Mouse (Mus musculus) mouse embryonic stem cell (cell line): Measurements from ENCODE around the gene Pnpo.

Experiments used
- in situ Hi-C, 2 experiments: fragments of 300-500 bp; cut with MboI; formaldehyde crosslinking; loops; 1 replicate in 1 of 2; 3 replicates in 1 of 2; pipeline ENCODE4 v1.14.3; 2019 to 2020; ENCODE audit warnings: low sequenced_read_pairs in 2 of 2, low pct_unique_long_range_greater_than_20kb in 1 of 2, mixed read lengths in 1 of 2; ENCODE audit not compliant: unreplicated experiment in 1 of 2

Pnpo gene

DNA sequence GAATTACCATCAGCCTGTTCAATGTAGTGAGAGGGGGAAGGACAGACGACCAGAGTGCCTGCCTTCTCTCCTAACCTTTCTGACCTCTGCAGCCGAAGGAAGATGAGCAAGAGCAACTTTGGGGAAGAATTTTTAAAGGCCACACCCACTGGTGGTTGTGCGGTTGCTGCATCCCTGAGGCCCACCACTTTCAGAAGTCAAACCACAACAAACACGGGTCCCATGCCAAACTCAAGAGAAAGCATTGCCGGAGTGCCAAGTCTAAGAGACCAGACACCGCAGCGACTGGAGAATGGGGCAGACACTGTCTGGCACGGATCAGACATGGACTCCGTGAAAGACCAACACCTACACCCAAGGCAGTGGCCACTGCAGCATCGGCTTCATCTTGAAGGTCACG, 18.9 kb downstream of the Pnpo start:
- in situ Hi-C loops: no loop called here

DNA sequence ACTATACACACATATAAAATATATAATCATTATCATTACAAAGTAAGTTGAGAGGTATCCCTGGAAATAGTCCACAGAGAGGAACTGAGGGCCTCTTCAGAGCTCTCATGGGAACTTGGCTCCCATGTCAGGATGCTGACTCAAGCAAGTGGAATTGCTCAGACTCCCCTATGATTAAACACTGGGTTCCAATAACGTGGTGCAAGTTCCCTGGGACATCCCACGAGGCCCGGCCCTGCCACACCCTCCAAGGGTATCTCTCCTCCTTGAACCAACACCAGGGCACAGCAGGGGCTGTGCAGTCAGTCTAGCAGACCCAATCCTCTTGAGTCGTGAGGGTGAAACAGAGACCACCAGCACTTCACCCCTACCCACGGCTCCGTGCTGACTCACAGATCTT, 24.8 kb downstream of the Pnpo start:
- in situ Hi-C loops: loop anchor here (5.0 kb wide), 1 partner anchor 43 kb away; no protein-coding TSS in a partner anchor

DNA sequence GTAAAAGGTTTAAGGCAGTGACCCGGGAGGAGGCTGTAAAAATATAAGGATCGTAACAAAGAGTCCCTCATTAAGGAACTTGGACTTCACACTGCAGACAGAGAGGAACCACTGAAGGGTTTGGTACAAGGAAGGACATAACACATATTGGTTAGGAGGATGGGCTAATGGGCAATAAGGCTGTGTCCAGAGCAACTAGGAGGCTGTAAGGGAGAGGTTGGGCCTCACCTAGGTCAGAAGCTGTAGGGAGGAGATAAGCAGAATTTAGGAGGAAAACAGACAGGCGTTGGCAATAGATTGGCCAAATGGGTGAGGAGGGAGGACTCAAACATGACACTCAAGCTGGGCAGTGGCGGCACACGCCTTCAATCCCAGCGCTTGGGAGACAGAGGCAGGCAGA, 26.4 kb downstream of the Pnpo start:
- in situ Hi-C loops: loop anchor here (5.0 kb wide), 1 partner anchor 45 kb away; no protein-coding TSS in a partner anchor

DNA sequence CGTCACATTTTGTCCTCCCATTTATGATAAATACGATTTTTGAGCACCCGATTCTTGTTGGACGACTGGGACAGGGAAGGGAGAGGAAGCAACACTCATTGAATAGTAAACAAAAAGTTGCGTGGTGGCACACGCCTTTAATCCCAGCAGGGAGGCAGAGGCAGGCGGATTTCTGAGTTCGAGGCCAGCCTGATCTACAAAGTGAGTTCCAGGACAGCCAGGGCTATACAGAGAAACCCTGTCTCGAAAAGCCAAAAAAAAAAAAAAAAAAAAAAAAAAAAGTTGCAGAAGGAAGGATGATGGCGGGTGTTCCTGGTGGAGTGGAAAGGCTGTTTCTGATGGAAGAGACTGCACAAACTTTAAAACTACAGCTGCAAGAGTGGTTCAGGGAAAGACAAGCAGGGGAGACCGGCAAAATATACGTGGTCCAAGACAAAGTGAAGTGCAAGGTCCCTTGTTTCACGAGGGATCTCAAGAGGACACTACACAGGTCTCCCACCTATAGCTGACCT, 26.8 kb downstream of the Pnpo start:
- in situ Hi-C loops: loop anchor here (5.0 kb wide), 1 partner anchor 45 kb away; no protein-coding TSS in a partner anchor

DNA sequence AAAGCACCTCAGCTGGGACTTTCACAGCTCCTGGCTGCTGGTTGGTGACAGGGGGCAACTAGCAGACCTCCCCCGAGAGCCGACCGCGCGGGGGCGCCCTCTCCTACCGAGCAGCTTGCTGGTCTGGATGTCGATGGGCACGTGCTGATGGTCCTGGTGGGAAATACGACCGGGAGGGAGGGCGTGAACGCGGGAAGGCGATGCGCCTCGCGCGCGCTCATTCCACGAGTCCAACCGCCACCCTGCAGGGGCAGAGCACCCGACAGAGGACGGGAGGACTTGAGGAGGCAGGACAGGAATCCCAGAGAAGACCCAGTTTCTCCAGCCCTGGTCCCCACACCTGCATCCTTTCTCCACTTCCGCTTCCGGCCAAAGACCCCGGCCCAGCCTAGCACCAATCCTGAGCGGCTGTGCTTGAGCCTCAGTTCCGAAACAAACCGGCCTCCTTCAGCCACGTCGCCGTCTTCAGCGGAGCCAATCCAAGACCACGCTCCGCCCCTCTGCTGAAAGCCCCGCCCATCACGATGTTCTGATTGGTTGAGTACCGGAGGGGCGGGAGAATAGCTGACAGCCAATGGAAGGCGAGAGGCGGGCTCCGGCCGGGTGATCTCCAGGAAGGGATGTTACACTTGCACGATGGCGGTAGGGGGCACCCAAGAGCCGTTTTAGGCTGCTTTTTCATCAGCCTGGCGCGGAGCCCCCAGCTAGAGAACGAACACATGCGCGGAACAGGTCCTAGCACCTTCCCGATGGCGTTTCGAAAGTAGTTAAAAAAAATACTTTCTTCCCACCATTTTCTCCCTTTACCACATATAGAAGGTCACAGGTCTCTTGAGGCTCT, 27.5 kb downstream of the Pnpo start, which contains the start of gene Cdk5rap3:
TSS of gene Cdk5rap3 (minus strand) at position 453 of the 841 bp plus-strand sequence.
- in situ Hi-C loops: loop anchor here (5.0 kb wide), 1 partner anchor 46 kb away; no protein-coding TSS in a partner anchor

DNA sequence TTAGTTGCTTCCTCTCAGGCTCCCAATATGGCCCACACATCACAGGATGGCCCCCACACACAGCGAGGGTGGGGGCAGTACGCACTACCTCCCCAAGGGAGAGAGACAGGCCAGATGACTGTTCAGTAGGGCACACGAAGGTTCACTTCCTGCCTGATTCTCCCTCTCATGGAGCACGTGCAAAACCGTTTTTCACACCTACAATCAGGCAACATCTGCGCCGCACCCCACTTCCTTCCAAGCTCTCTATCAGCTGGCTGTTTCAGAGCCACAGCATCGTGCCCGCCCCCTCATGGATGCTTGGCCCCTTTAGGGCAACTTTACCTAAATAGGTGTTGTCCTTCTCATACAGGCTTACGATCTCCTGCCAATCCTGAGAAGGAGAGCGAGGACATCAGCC, 31.1 kb downstream of the Pnpo start:
- in situ Hi-C loops: loop anchor here (5.0 kb wide), 2 partner anchors 40 to 45 kb away; no protein-coding TSS in a partner anchor

DNA sequence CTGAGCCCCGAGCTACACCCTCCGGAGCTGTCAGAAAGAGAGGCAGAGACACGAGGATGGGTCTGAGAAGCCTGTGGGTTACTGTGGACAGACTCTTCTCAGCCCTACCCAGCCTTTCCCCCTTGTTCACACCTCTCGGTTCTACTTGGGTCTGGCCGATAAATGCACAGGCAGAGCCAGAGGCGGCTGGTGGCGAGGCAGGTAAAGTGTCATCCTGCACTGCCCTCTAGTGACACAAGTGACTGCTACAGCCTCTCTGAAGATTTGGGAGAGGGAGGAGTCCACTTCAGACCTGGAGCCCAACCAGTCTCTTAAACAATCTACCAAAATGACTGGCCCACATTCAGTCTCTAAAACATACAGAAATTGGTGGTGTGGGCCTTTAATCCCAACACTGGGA, 33.8 kb downstream of the Pnpo start:
- in situ Hi-C loops: loop anchor here (5.0 kb wide), 2 partner anchors 38 to 43 kb away; no protein-coding TSS in a partner anchor

DNA sequence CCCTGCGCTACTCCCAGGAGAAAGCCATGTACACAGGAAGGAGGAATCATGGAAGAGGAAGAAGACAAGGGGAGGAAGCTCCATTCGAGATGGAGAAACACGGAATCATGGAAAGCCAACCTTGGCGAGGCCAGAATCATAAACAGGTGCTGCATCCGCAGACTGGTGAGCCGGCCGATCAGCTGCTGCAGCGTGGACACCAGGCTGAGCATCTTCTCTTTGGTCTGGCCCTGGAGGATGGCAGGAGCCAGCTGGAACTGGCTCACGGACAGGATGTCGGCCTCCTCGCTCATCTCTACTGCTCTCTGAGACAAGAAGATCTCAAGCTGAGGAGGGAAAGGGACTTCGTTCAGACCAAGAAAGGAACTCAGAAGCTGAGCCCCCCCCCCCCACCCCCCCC, 35.2 kb downstream of the Pnpo start:
- in situ Hi-C loops: no loop called here

DNA sequence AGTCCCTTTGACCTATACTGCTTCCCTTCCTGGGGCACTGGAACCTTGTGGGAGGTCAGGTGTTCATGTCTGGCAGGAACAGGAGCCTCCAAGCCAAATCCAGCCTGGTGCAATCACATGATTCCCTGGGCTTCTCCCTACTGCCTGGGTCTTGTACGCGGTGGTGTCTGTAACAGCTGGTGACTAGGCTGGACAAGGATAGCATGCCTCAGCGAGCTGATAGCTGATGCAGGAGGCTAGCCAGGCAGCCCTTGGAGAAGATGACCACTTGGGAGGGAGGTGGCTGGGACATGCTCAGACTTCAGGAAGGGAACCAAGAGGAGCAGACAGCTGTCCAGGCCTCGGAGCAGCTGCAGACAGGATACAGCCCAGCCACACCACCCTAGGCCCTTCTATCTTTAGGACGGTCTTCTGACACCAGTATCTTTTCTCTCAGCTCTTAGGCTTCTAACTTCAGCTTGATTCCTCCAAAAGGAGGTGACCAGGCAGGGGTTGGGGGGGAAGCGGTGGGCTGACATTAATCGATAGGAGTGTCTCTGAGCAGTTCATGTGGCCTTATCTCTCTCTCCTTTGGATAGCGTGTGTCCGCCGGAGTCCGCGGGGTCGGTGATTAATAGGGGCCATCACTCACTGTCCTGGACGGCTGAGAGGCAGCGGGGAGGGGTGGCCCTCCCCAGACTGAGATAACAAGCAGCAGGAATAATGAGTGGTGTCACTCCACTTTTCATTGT, 37.2 kb downstream of the Pnpo start:
- in situ Hi-C loops: no loop called here

DNA sequence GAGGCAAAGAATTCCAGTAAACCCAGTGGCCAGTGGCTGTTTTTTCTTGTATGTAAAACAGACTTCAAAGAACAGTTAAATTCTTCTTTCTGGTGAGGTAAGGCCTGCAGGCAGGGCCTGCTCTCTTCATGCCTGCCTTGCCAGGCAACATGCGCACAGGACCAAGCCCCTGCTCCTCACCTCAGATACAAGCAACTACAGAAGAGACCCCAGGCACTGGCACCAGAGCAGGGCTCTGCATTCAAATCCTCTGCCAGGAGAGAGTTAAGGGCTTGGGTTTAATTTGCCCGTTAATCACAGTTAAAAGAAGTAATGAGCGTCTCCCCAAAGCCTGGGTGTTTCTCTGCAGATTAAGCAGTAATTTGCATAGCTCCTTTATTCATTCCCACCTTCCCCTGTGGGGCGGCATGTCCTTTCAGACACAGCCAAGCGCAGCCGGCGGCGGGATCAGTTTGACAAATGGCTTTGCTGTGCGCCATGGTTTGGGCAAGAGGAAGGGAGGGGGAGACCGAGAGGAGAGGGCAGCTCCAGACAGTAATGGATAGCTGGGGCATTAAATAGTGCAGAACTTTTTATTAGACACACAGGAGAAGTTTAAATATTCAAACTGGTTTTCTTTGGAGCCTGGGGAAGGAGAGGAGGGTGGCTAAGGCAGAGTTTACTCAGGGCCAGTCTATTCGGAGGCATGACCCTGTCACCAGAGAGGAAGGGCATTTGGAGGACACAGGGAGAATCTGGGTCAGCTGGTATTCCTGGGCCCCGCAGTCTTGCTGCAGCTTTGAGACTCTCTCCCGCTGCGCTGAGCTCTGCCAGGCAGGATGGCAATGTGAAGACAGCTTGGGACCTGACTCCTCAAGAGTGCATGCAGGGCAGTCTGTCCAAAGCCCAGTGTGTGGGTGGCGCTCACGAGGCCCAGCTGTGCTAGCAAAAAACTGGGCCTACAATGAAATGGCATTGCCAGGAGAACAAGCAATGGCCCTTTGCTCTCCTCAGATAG, 40.8 kb downstream of the Pnpo start:
- in situ Hi-C loops: no loop called here

DNA sequence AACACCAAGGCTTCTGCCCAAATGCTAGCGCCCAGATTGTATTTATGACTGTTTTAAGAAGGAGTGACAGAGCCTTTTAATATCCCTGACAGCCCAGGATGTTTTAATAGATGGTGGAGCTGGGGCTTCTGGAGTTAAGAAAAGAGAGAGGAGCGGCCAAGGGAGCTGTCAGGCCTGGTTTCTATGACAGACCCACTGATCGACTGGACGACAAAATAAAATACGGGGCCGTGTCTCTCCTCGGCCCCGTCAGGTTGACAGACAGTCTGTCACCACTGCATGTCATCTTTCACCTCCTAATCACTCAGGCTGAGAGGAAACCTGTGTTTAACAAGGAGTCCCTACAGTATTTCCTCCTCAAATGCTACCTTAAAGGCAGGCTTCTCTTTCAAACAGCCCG, 42.5 kb downstream of the Pnpo start:
- in situ Hi-C loops: no loop called here

DNA sequence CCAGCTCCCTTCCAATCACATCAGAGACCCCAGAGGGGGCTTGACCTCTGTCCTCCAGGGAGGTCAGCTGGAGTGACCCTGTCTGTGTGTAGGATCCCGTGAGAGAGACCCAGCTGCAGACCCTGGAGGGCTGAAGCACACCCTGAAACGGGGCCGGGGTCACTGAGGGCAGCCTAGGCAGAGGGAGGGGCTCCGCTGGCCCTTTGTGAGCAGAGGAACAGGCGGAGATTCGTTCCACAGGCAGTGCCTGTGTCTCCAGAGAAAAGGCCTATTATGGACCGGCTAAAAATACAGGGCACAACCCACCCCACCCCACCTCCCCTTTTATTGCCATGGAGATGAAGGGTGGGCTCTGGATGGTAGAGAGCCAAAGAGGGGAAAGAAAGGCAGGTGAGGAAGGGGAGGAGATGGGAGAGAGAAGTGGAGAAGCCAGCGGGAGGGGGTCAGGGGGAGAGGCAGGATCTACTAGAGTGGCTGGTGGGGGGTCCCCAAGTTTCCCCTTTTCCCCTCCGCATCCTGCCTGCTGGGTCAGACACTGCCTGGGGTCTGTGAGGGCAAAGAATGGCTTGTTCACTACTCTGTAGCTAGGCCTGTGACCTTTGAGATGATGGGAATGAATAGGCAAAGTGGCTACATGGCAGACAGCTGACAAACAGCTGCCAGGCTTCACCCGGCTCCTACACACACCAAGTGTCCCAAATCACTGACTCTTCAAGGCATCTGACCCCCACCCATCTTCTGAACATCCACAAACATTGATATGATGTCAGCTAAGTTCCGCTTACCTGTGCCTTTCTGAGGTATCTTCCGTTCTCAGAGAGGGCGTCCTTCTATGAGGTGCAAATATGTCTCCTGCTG, 44.1 kb downstream of the Pnpo start:
- in situ Hi-C loops: no loop called here

DNA sequence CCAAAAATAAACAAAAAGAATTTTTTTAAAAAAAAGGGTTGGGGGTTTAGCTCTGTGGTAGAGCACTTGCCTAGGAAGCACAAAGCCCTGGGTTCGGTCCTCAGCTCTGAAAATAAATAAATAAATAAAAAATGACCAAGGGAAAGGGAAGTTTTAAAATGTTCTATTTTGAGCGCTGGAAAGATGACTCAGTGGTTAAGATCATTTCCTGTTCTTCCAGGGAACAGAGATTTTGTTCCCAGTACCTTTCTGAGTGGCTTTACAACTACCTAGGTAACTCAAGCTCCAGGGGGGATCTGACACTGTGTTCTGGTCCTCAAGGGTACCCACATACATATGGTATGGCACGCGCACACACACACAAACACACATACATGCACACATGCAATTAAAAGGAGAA, 47.9 kb downstream of the Pnpo start:
- in situ Hi-C loops: no loop called here

DNA sequence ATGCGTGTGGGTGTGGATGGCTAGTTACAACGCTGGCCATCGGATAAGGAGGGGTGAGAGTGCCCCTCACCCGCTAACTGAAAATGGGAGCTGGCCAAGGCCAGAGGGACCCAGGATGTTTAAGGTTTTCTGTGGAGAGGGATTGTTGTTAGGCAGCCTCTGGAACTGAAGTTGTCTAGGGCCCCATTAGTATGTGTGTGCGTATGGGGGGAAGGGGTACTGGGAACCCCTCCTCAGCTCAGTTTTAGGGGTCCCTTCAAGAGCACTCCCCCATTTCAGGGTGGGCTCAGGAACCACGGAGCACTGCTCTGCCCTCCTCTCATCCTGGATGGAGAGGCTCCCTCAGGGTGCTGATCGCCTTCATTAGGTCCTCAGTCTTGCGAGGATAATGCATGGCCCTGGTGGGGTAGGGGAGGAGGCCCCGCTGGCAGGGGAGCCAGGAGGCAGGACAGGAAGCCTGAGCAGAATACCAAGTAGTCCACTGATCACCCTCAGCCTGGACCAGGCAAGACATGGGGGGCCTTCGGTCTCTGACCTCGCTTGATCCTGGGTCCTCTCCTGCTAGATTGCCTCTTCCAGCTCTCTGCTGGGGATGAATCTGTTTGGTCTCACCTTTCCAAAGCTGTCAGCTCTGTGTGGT, 50.5 kb downstream of the Pnpo start:
- in situ Hi-C loops: no loop called here

DNA sequence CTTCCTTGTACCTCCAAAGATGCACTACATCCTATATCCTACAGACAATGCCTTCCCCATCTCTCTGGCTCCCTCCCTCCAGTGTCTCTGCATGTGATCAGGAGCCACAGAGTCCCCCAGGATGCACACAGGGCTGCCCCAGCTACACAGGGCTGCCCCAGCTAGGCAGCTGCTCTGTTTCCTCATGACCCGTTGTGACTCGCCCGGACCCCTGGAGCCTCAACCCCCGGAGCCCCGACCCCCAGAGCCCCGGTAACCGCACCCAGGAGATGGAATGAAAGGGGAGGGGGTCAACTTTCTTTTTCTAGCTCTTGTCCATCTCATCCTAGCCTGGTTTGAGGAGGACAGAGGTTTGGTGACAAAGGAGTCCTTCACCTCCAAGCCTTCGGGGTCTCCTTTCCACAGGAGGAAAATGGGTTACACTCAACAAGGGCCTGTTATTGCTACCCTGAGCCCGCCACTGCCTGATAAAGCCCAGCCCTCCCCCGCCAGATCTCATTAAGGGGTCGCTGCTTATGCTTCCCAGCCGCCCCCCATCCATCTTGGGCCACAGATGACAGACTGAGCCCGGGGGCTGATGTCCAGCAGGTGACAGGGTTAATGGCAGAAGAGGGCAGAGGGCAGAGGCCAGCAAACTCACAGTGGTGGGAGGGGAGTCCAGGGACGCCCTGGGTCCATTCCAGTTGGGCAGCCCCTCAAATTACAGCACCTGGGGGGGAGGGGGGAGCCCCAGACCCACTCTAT, 51.8 kb downstream of the Pnpo start:
- in situ Hi-C loops: no loop called here
